Mouse (Mus musculus) liver, postnatal 0 days (tissue): ENCODE data around the gene Hmbs. TPM values are rescaled to one million over a fixed set of nuclear protein-coding genes. Genes with fewer than 3 reads are reported as not detected.
"Not testable (repeated sequence)": the region's sequence is repeated elsewhere in the genome, so short reads cannot be mapped to it uniquely, and the experiment has no call there.

Experiments used
- ATAC-seq: fragments of 200-750 bp; cut with Nextera tagmentation; 2 replicates; pipeline ENCODE4 v1.8.0; 2017; ENCODE audit warnings: mild to moderate bottlenecking, moderate library complexity
- DNase-seq: peaks from one replicate; pipeline ENCODE4 v3.0.0-alpha.2; 2016
- H3K27ac ChIP-seq: fragments of 300-500 bp; sonication (generic); 2 replicates; pipeline ENCODE4 v1.5.1; 2014; ENCODE audit warnings: antibody characterized with exemption, moderate library complexity, mild to moderate bottlenecking, low read depth
- H3K27me3 ChIP-seq: fragments of 300-500 bp; sonication (generic); 2 replicates; pipeline ENCODE4 v1.6.1; 2014; ENCODE audit warnings: low read length, control low read depth, mixed read lengths; ENCODE audit not compliant: insufficient read depth
- H3K36me3 ChIP-seq: fragments of 300-500 bp; sonication (generic); replicated peaks from 2 replicates; pipeline ENCODE4 v1.6.1; 2014; ENCODE audit warnings: mild to moderate bottlenecking, control low read depth, low read length, moderate library complexity, mixed read lengths; ENCODE audit not compliant: insufficient read depth
- H3K4me1 ChIP-seq: fragments of 300-500 bp; sonication (generic); 2 replicates; pipeline ENCODE4 v1.6.1; 2014; ENCODE audit warnings: antibody characterized with exemption, mild to moderate bottlenecking, control low read depth; ENCODE audit not compliant: insufficient read depth
- H3K4me2 ChIP-seq: fragments of 300-500 bp; sonication (generic); 2 replicates; pipeline ENCODE4 v1.6.1; 2014; ENCODE audit warnings: low read depth, mild to moderate bottlenecking, low read length, moderate library complexity, mixed read lengths
- H3K4me3 ChIP-seq: fragments of 300-500 bp; sonication (generic); 2 replicates; pipeline ENCODE4 v1.5.1; 2014; ENCODE audit warnings: low read depth, low read length
- H3K9ac ChIP-seq: fragments of 300-500 bp; sonication (generic); replicated peaks from 2 replicates; pipeline ENCODE4 v1.6.1; 2014; ENCODE audit warnings: mild to moderate bottlenecking, moderate library complexity
- H3K9me3 ChIP-seq: fragments of 300-500 bp; sonication (generic); 2 replicates; pipeline ENCODE4 v1.6.1; 2016; ENCODE audit warnings: mild to moderate bottlenecking, control low read depth, low read length, mixed read lengths
- CTCF ChIP-seq: sonication (generic); IDR thresholded peaks from 2 replicates; pipeline ENCODE4 v1.5.1; 2016; ENCODE audit warnings: antibody characterized with exemption, low read depth
- EP300 ChIP-seq: IDR thresholded peaks from 2 replicates; pipeline ENCODE4 v1.6.1; 2016; ENCODE audit warnings: antibody characterized with exemption, low read depth, mild to moderate bottlenecking
- WGBS: fragments of 180-500 bp; shearing (Covaris S2); extraction: QIAGEN DNeasy Blood & Tissue Kit; methylation state at CpG from one replicate; pipeline ENCODE4 v1.1.7; 2014; ENCODE audit not compliant: insufficient replicate concordance; 5-methylcytosine and 5-hydroxymethylcytosine counted together
- polyA plus RNA-seq: library from polyadenylated mRNA; unstranded; fragments of >200 nt; fragmentation: Nextera tagmentation; extraction: Ambion mirVana; gene quantifications from 2 replicates; pipeline ENCODE4 v1.2.1, GENCODE M21; 2015

Hmbs gene
- polyA plus RNA-seq, 1 experiment from 2014 or later: 539 TPM

- 75% methylated on average over 5 of the region's 5 CpGs for WGBS
- Histone ChIP-seq H3K9me3 (no peaks in the 10 kb centered on the region), H3K27me3 (no peaks in the 10 kb centered on the region), H3K4me2 (peak overlapping the region; percentile 79), H3K4me3 (peak overlapping the region; percentile 79), H3K9ac (peak overlapping the region; percentile 93), H3K4me1 (peaks cover 20% of the 10 kb centered on the region), H3K27ac (peak overlapping the region; percentile 19), H3K36me3 (peaks cover 58% of the 10 kb centered on the region)
- ATAC-seq (no peak), DNase-seq (no peak)
- TF ChIP-seq CTCF (peak; percentile 56), EP300 (no peak)
Observed at GRCm38 (mm10) chr9:44338574-44338973, 5.5 kb downstream of the Hmbs start.

GRCm38 (mm10) chr9:44337436-44338169 is 6.4 kb downstream of the Hmbs start:
- H3K36me3 ChIP-seq: peaks cover 67% of the 10 kb centered on the region
- 68% methylated on average over 9 of the region's 9 CpGs for WGBS
- DNase-seq (no peak), ATAC-seq (no peak)
- H3K4me2 ChIP-seq: peak overlapping the region; percentile 79
- H3K9me3 ChIP-seq: no peaks in the 10 kb centered on the region
- no peaks in the 10 kb centered on the region for H3K27me3 ChIP-seq
- TF ChIP-seq EP300 (no peak), CTCF (no peak)
- H3K9ac ChIP-seq: peak overlapping the region; percentile 93
- H3K4me1 ChIP-seq: peaks cover 20% of the 10 kb centered on the region
- H3K4me3 ChIP-seq: peak overlapping the region; percentile 79
- H3K27ac ChIP-seq: peak overlapping the region; percentile 49; the same call in 1 of the 2 replicates

GRCm38 (mm10) chr9:44336964-44337363 is 7.1 kb downstream of the Hmbs start:
- H3K9ac ChIP-seq: peak overlapping the region; percentile 93
- H3K4me3 ChIP-seq: peak overlapping the region; percentile 79

GRCm38 (mm10) chr9:44336513-44336912 is 7.5 kb downstream of the Hmbs start:
- Histone ChIP-seq H3K4me3 (peak overlapping the region; percentile 79), H3K9ac (peak overlapping the region; percentile 93), H3K4me2 (peak overlapping the region; percentile 79), H3K36me3 (peaks cover 73% of the 10 kb centered on the region), H3K27ac (peak overlapping the region; percentile 49; the same call in 1 of the 2 replicates), H3K4me1 (peaks cover 20% of the 10 kb centered on the region)
- not testable (repeated sequence) for DNase-seq, H3K27me3 ChIP-seq, H3K9me3 ChIP-seq
- 0 out of 2 replicates have a peak, but pooled peaks have one; percentile 0 for ATAC-seq
- 42% methylated on average over 4 of the region's 4 CpGs for WGBS

More at GRCm38 (mm10) chr9:44336964-44337363, 7.1 kb downstream of the Hmbs start:
- ATAC-seq (no peak), DNase-seq (no peak)
- TF ChIP-seq EP300 (no peak), CTCF (no peak)
- Histone ChIP-seq H3K4me2 (peak overlapping the region; percentile 79), H3K27ac (peak overlapping the region; percentile 49; the same call in 1 of the 2 replicates), H3K4me1 (peaks cover 20% of the 10 kb centered on the region), H3K36me3 (peaks cover 72% of the 10 kb centered on the region), H3K27me3 (no peaks in the 10 kb centered on the region), H3K9me3 (no peaks in the 10 kb centered on the region)
- 37% methylated on average over 3 of the region's 3 CpGs for WGBS

- peaks cover 72% of the 10 kb centered on the region for H3K36me3 ChIP-seq
- DNase-seq (no peak), ATAC-seq (no peak)
- 2% methylated on average over 5 of the region's 5 CpGs for WGBS
- H3K4me2 ChIP-seq: peak overlapping the region; percentile 79
- H3K9ac ChIP-seq: peak overlapping the region; percentile 93
- H3K4me3 ChIP-seq: peak overlapping the region; percentile 79
- no peaks in the 10 kb centered on the region for H3K9me3 ChIP-seq
- H3K4me1 ChIP-seq: peaks cover 20% of the 10 kb centered on the region
- no peaks in the 10 kb centered on the region for H3K27me3 ChIP-seq
- TF ChIP-seq EP300 (no peak), CTCF (no peak)
- peak overlapping the region; percentile 95 for H3K27ac ChIP-seq
Observed at GRCm38 (mm10) chr9:44336093-44336406, 8.0 kb downstream of the Hmbs start.

GRCm38 (mm10) chr9:44335331-44336092 is 8.5 kb downstream of the Hmbs start:
- peak; percentile 78 for DNase-seq
- 0 out of 2 replicates have a peak, but pooled peaks have one; percentile 6 for TF ChIP-seq EP300
- TF ChIP-seq CTCF: no peak
- H3K36me3 ChIP-seq: peaks cover 70% of the 10 kb centered on the region
- H3K4me2 ChIP-seq: peak overlapping the region; percentile 79
- no peaks in the 10 kb centered on the region for H3K27me3 ChIP-seq
- peak overlapping the region; percentile 79 for H3K4me3 ChIP-seq
- H3K4me1 ChIP-seq: peaks cover 20% of the 10 kb centered on the region
- peak overlapping the region; percentile 93 for H3K9ac ChIP-seq
- under 1% methylated on average over 48 of the region's 50 CpGs for WGBS
- peak; percentile 2 for ATAC-seq
- peak overlapping the region; percentile 95 for H3K27ac ChIP-seq
- no peaks in the 10 kb centered on the region for H3K9me3 ChIP-seq
